Mouse (Mus musculus) thymus, postnatal 0 days (tissue): Measurements from ENCODE around the gene Snf8. TPM values are rescaled to one million over a fixed set of nuclear protein-coding genes. Genes with fewer than 3 reads are reported as not detected.

Experiments used
- DNase-seq: peaks from one replicate; pipeline ENCODE4 v3.0.0-alpha.2; 2015; ENCODE audit warnings: low spot score
- polyA plus RNA-seq: library from polyadenylated mRNA; unstranded; fragments of >200 nt; fragmentation: Nextera tagmentation; extraction: Ambion mirVana; gene quantifications from 2 replicates; pipeline ENCODE4 v1.2.1, GENCODE M21; 2015

The Snf8 gene
- polyA plus RNA-seq, 1 experiment from 2014 or later, result 144 TPM

GRCm38 (mm10) chr11:96073295-96073993, 38.8 kb downstream of the Snf8 start:
- no peak for DNase-seq

DNA sequence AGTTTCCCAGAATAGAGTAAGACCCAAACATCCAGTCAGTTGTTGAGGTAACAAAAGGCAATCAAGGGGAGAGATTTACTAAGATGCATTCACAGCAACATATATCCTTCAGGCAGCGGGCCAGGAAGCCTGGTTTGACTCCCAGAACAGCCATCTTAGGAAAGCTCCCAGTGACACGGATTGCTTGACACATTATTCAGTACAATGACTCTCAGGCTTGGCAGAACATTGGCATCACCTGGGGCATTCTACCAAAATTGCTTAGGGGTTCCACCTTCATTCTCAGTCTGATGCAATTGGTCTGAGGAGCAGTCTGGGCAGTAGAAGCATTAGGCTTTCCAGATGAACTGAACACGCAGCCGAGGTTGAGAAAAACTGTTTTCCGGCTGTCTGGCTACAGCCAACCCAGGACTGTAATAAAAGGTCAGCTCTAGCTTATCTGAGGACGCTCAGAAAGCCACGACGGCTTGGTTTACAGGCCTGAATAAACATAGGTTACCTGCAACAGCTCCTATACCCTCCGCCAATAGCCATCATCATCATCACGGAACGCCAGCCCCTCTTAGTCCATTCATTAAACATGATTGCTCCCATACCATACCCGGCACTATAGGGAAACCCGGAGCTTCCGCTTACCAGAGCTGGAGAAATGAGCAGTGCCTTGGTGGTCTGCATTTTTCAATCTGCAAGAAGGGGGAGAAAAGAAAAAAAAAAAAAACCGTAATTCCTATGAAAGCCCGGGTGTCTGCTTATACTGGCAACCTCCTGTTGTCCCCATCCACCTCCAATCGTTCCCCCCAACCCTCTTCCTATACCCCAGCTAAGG, 39.9 kb downstream of the Snf8 start:
- no peak for DNase-seq

GRCm38 (mm10) chr11:96075177-96075508, 40.5 kb downstream of the Snf8 start:
- peak; percentile 9 for DNase-seq

DNA sequence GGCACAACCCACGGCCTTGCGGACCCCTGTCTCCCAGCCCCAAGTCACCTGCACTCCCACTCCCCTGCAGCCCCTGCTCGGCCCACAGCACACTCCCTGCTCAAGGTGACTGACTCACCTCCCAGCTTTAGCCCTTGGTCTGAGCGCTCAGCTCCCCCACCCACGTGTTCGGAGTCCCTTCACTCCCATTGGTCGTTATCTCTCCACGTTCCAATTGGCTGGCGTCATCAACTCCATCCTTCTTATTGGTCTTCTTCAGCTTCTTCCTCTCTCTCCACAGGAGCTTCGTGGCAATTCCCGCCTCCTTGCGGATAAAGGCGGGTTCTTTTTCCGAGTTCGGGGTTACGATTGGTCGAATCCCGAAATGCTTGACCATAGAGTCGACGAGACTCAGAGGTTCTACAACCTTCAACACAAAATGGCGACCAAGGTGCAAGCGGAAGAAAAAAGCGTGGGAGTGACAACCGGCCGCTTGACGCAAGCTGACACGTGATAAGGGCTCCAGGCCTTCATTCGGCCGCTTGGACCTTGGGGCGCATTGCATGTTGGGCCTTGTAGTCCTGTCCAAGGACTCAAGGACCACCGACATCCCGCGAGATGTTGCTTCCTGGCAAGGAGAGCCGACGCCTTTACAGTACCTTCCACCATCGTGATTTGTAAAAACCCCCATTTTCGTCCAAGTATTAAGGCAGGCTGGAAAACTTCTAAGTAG, 41.0 kb downstream of the Snf8 start, which contains the start of gene Atp5g1:
Atp5g1 (minus strand) TSS at position 162 of the 712 bp plus-strand sequence.
- peak; percentile 99 for DNase-seq

- no peak for DNase-seq
These were observed 41.8 kb downstream of the Snf8 start for GRCm38 (mm10) chr11:96076221-96077105.

DNA sequence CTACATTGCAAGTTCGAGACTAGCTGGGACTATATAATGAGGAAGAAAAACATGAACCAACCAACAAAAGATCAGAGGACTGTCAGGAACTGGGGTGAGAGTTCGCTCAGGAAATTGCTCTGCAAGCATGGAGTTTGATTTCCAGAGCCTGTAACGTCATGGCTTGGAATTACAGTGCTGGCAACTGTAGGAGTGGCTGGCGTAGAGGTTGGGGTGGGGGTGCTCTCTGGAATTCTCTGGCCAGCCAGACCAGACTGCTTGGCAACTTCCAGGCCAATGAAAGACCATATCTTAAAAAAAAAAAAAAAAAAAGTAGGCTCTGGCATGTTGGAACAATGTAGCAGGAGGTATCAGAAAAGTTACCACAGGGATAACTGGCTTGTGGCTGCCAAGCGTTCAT, 46.1 kb downstream of the Snf8 start:
- no peak for DNase-seq

DNA sequence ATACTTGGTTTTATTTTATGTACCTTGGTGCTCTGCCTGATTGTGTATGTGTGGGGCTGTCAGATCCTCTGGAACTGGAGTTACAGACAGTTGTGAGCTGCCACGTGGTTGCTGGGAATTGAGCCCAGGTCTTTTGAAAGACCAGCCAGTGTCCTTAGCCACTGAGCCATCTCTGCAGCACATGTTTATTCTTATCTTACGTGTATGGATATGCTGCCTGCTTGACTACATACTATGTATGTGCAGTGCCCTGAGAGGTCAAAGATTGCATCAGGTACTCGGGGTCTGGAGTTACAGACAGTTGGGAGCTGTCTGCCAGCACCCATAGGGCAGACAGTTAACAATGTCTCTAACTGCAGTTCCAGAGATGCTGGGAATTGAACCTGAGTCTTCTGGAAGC, 48.0 kb downstream of the Snf8 start:
- no peak for DNase-seq

DNA sequence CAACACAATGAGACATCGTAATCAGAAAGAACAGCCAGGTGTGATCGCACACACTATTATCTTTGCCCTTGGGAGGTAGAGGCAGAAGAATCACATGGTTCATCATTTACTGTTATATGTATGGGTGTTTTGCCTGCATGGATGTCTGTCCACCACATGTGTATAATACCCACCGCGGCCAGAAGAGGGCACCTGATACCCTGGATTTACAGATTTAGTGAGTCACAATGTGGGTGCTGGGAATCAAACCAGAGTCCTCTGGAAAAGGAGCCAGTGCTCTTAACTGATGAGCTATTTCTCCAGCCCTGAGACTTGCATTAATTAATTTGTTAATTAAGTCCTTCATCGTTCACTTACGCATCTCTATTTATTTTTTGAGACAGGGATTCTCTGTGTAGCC, 53.3 kb downstream of the Snf8 start:
- no peak for DNase-seq

DNA sequence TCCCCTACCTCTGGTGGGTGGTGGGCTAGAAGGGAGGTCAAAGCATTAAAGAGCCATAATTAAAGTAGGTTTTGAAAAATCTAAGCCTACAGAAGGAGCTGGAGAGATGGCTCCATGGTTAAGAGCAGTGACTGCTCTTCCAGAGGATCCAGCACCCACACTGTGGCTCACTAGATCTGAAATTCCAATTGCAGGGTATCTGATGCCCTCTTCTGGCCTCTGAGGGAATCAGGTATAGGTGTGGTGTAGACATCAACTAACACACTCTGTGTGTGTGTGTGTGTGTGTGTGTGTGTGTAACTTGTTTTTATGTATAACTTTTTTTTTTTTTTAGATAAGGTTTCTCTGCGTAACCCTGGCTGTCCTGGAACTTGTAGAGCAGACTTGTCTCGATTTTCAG, 56.4 kb downstream of the Snf8 start:
- peak; percentile 28 for DNase-seq

- no peak for DNase-seq
These were observed 58.1 kb downstream of the Snf8 start for GRCm38 (mm10) chr11:96092674-96093291.

DNA sequence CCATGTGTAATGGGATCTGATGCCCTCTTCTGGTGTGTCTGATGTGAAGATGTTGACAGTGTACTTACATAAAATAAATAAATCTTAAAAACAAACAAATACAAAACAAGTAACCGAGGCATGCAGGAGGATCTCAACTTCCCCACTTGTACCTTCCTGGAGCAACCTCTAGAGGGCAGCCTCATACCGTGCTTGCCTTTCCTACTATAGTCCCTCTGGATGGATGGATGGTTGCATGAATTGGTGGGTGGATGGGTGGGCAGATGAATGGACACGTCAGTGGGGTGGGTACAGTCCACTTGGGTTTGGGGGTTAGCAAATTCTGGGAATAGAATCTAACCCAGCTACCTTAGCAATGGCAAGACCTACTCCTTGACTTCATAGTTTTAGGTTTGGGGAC, 58.7 kb downstream of the Snf8 start:
- DNase-seq, result peak; percentile 33

Other genes with a start within 250 kb of the Snf8 start
- 0.36 and 0.46 TPM in 2 replicates for gene Phospho1, start 210.4 kb upstream of the Snf8 start, polyA plus RNA-seq
- gene Gngt2, start 197.7 kb upstream of the Snf8 start, polyA plus RNA-seq, result 92.9 and 111 TPM in 2 replicates
- 181 and 185 TPM in 2 replicates for gene Abi3, start 192.4 kb upstream of the Snf8 start, polyA plus RNA-seq
- 1.1 and 1.2 TPM in 2 replicates for gene B4galnt2, start 120.0 kb upstream of the Snf8 start, polyA plus RNA-seq
- gene Igf2bp1, start 28.9 kb upstream of the Snf8 start, polyA plus RNA-seq, result 1.3 and 1.5 TPM in 2 replicates
- gene Gip, start 10.3 kb upstream of the Snf8 start, polyA plus RNA-seq, result 3.1 and 3.8 TPM in 2 replicates
- gene Ube2z, start 30.5 kb downstream of the Snf8 start, polyA plus RNA-seq, result 27.1 and 28.4 TPM in 2 replicates
- gene Atp5g1, start 40.8 kb downstream of the Snf8 start, polyA plus RNA-seq, result 610 and 662 TPM in 2 replicates
- 0.13 and 0.20 TPM in 2 replicates for gene Calcoco2, start 77.1 kb downstream of the Snf8 start, polyA plus RNA-seq
- 0.05 and 0.12 TPM in 2 replicates for gene Ttll6, start 98.9 kb downstream of the Snf8 start, polyA plus RNA-seq
- gene Hoxb13, start 159.4 kb downstream of the Snf8 start, polyA plus RNA-seq, result 0.43 and 0.54 TPM in 2 replicates
- 0.09 TPM in 1 of 2 replicates, not detected in the other for gene Hoxb9, start 236.6 kb downstream of the Snf8 start, polyA plus RNA-seq
- gene Hoxb8, start 247.0 kb downstream of the Snf8 start, polyA plus RNA-seq, result not detected in 2 replicates